Mouse (Mus musculus) CH12.LX (cell line): ENCODE data around the gene Lnx1. TPM values are rescaled to one million over a fixed set of nuclear protein-coding genes. Genes with fewer than 3 reads are reported as not detected.

Experiments
- DNase-seq: peaks from one replicate; pipeline ENCODE4 v3.0.0-alpha.2; 2013; ENCODE audit errors: extremely low read depth
- H3K27ac ChIP-seq: 2 replicates; pipeline ENCODE4 v1.5.1; 2012; ENCODE audit warnings: low read depth, mild to moderate bottlenecking, control low read depth, moderate library complexity; ENCODE audit not compliant: insufficient read depth
- H3K27me3 ChIP-seq: replicated peaks from 2 replicates; pipeline ENCODE3; 2012; ENCODE audit warnings: inconsistent platforms
- H3K36me3 ChIP-seq, 2 experiments: replicated peaks in 1 of 2; 2 replicates each; pipeline versions ENCODE3 to v1.6.1; 2012; ENCODE audit warnings: inconsistent platforms in 1 of 2, low read length in 1 of 2, mild to moderate bottlenecking in 1 of 2, mixed read lengths in 1 of 2, moderate library complexity in 1 of 2; ENCODE audit not compliant: control insufficient read depth in 1 of 2, insufficient read depth in 1 of 2
- H3K4me1 ChIP-seq, 2 experiments: 2 replicates each; pipeline ENCODE4 v1.6.1; 2012; ENCODE audit warnings: inconsistent platforms in 1 of 2, moderate library complexity in 1 of 2; ENCODE audit not compliant: insufficient read depth in 2 of 2, control insufficient read depth in 1 of 2
- H3K4me2 ChIP-seq: 2 replicates; pipeline ENCODE4 v1.6.1; 2012; ENCODE audit warnings: low read depth, mild to moderate bottlenecking, control low read depth; ENCODE audit not compliant: poor library complexity, insufficient read depth, severe bottlenecking
- H3K4me3 ChIP-seq, 3 experiments: fragments of 150-350 bp in 1 of 3; sonication (generic) in 1 of 3; replicated peaks in 1 of 3; 2 replicates each; pipeline versions ENCODE3 to v1.5.1; 2011 to 2012; ENCODE audit warnings: low read depth in 2 of 3, low read length in 2 of 3, mild to moderate bottlenecking in 2 of 3, moderate library complexity in 2 of 3, control low read depth in 1 of 3, improper control_type of control experiment in 1 of 3, inconsistent platforms in 1 of 3, mixed read lengths in 1 of 3; ENCODE audit not compliant: poor library complexity in 1 of 3
- H3K79me2 ChIP-seq: replicated peaks from 2 replicates; pipeline ENCODE4 v1.6.1; 2012; ENCODE audit warnings: mild to moderate bottlenecking, moderate library complexity; ENCODE audit not compliant: control insufficient read depth, poor library complexity, insufficient read depth, severe bottlenecking; ENCODE audit errors: extremely low read depth
- H3K9ac ChIP-seq: 2 replicates; pipeline ENCODE4 v1.6.1; 2012; ENCODE audit warnings: low read depth, mild to moderate bottlenecking, control low read depth, moderate library complexity; ENCODE audit not compliant: insufficient read depth
- H3K9me3 ChIP-seq: replicated peaks from 2 replicates; pipeline ENCODE3; 2012; ENCODE audit warnings: low read length, inconsistent platforms, mixed read lengths
- CHD1 ChIP-seq: IDR thresholded peaks from 2 replicates; pipeline ENCODE4 v1.6.1; 2012; ENCODE audit warnings: low read depth, low read length, improper control_type of control experiment, inconsistent platforms
- CHD2 ChIP-seq: IDR thresholded peaks from 2 replicates; pipeline ENCODE4 v1.6.1; 2011; ENCODE audit warnings: low read length, improper control_type of control experiment
- CTCF ChIP-seq, 2 experiments: IDR thresholded peaks in 1 of 2; conservative IDR thresholded peaks in 1 of 2; 2 replicates each; pipeline ENCODE4 v1.5.1; 2011 to 2012; ENCODE audit warnings: low read depth in 2 of 2, low read length in 2 of 2, improper control_type of control experiment in 1 of 2, inconsistent platforms in 1 of 2, mild to moderate bottlenecking in 1 of 2, moderate library complexity in 1 of 2
- E2F4 ChIP-seq: IDR thresholded peaks from 2 replicates; pipeline ENCODE4 v1.6.1; 2011; ENCODE audit warnings: low read depth, low read length, improper control_type of control experiment; ENCODE audit not compliant: insufficient replicate concordance
- ELF1 ChIP-seq: IDR thresholded peaks from 2 replicates; pipeline ENCODE4 v1.6.1; 2014; ENCODE audit warnings: low read depth, mild to moderate bottlenecking, inconsistent platforms, low read length, improper control_type of control experiment
- EP300 ChIP-seq: IDR thresholded peaks from 2 replicates; pipeline ENCODE4 v1.6.1; 2011; ENCODE audit warnings: low read length, improper control_type of control experiment
- GABPA ChIP-seq: IDR thresholded peaks from 2 replicates; pipeline ENCODE4 v1.6.1; 2012; ENCODE audit warnings: low read depth, low read length, improper control_type of control experiment, inconsistent platforms; ENCODE audit not compliant: insufficient replicate concordance
- HCFC1 ChIP-seq: IDR thresholded peaks from 2 replicates; pipeline ENCODE4 v1.6.1; 2012; ENCODE audit warnings: low read depth, mild to moderate bottlenecking, inconsistent platforms, low read length, improper control_type of control experiment
- JUN ChIP-seq: IDR thresholded peaks from 2 replicates; pipeline ENCODE4 v1.6.1; 2011; ENCODE audit warnings: low read depth, mild to moderate bottlenecking, low read length, improper control_type of control experiment, moderate library complexity; ENCODE audit not compliant: insufficient read depth
- JUND ChIP-seq: conservative IDR thresholded peaks from 2 replicates; pipeline ENCODE4 v1.6.1; 2011; ENCODE audit warnings: low read depth, low read length, improper control_type of control experiment
- MAFK ChIP-seq: IDR thresholded peaks from 2 replicates; pipeline ENCODE4 v1.6.1; 2011; ENCODE audit warnings: low read length, improper control_type of control experiment; ENCODE audit not compliant: insufficient replicate concordance
- MEF2A ChIP-seq: IDR thresholded peaks from 2 replicates; pipeline ENCODE4 v1.6.1; 2014; ENCODE audit warnings: low read depth, mild to moderate bottlenecking, inconsistent platforms, low read length, improper control_type of control experiment, borderline replicate concordance
- MYC ChIP-seq: IDR thresholded peaks from 2 replicates; pipeline ENCODE4 v1.6.1; 2011; ENCODE audit warnings: low read depth, mild to moderate bottlenecking, improper control_type of control experiment, low read length
- NELFE ChIP-seq: IDR thresholded peaks from 2 replicates; pipeline ENCODE4 v1.6.1; 2011; ENCODE audit warnings: low read depth, low read length, improper control_type of control experiment
- PAX5 ChIP-seq: IDR thresholded peaks from 2 replicates; pipeline ENCODE4 v1.6.1; 2012; ENCODE audit warnings: low read length, inconsistent platforms, mixed read lengths
- POLR2A ChIP-seq: IDR thresholded peaks from 2 replicates; pipeline ENCODE4 v1.6.1; 2011; ENCODE audit warnings: low read depth, mild to moderate bottlenecking, improper control_type of control experiment, low read length
- POLR2AphosphoS2 ChIP-seq: IDR thresholded peaks from 2 replicates; pipeline ENCODE4 v1.6.1; 2011; ENCODE audit warnings: low read depth, low read length, improper control_type of control experiment
- RCOR1 ChIP-seq: conservative IDR thresholded peaks from 2 replicates; pipeline ENCODE4 v1.6.1; 2012; ENCODE audit warnings: low read depth, mild to moderate bottlenecking, inconsistent platforms, low read length, improper control_type of control experiment
- UBTF ChIP-seq: IDR thresholded peaks from 2 replicates; pipeline ENCODE4 v1.6.1; 2012; ENCODE audit warnings: low read depth, mild to moderate bottlenecking, inconsistent platforms, low read length, improper control_type of control experiment, moderate library complexity
- USF2 ChIP-seq: conservative IDR thresholded peaks from 2 replicates; pipeline ENCODE4 v1.6.1; 2011; ENCODE audit warnings: low read depth, low read length, improper control_type of control experiment
- ZC3H11A ChIP-seq: IDR thresholded peaks from 2 replicates; pipeline ENCODE4 v1.6.1; 2012; ENCODE audit warnings: low read depth, mild to moderate bottlenecking, inconsistent platforms, low read length, improper control_type of control experiment
- ZKSCAN1 ChIP-seq: IDR thresholded peaks from 2 replicates; pipeline ENCODE4 v1.6.1; 2012; ENCODE audit warnings: low read depth, inconsistent platforms, low read length, improper control_type of control experiment, borderline replicate concordance
- dilution Hi-C: fragments of 300-500 bp; cut with MboI; formaldehyde crosslinking; loops from 2 replicates; pipeline ENCODE4 v1.14.3; 2020; ENCODE audit warnings: low sequenced_read_pairs; ENCODE audit not compliant: extremely low pct_unique_long_range_greater_than_20kb, extremely low pct_ligation_motif_present
- in situ Hi-C: fragments of 300-500 bp; cut with MboI; formaldehyde crosslinking; loops from 3 replicates; pipeline ENCODE4 v1.14.3; 2019; ENCODE audit warnings: low sequenced_read_pairs, low pct_ligation_motif_present, low pct_unique_long_range_greater_than_20kb, mixed read lengths
- polyA plus RNA-seq: library from polyadenylated mRNA; unstranded; fragments of >175 nt; gene quantifications from 2 replicates; pipeline ENCODE4 v1.2.1, GENCODE M21; 2012; ENCODE audit warnings: low read depth; ENCODE audit not compliant: insufficient read length
- total RNA-seq, 2 experiments: library from RNA; depleted of rRNA; stranded (reverse); fragments of 300-350 nt in 1 of 2; fragments of >200 nt in 1 of 2; gene quantifications; 2 replicates each; pipeline ENCODE4 v1.2.3; 2012 to 2014

Gene Lnx1
- total and polyA plus RNA-seq, 3 experiments = 0.08 to 0.26 (median 0.16) TPM

- DNase-seq = no peak
- no peaks in the 10 kb centered on the region for H3K27me3 ChIP-seq
- TF ChIP-seq E2F4 = no peak
- no peak for TF ChIP-seq GABPA
- TF ChIP-seq EP300 = no peak
- no peak for TF ChIP-seq CHD2
- no peak for TF ChIP-seq MYC
- no peak for TF ChIP-seq MEF2A
- no peak for TF ChIP-seq UBTF
- TF ChIP-seq RCOR1 = no peak
- no peak for TF ChIP-seq ZKSCAN1
- no peak for TF ChIP-seq POLR2AphosphoS2
- no peak for TF ChIP-seq POLR2A
- no peak for TF ChIP-seq USF2
- no peak for TF ChIP-seq NELFE
- no peak for TF ChIP-seq PAX5
- H3K4me1 ChIP-seq = 0 out of 4 replicates have a peak, but pooled peaks cover 0 to 3% of the 10 kb centered on the region in 2 experiments
- H3K9me3 ChIP-seq = no peaks in the 10 kb centered on the region
- H3K27ac ChIP-seq = no peak overlapping the region
- no peak overlapping the region for H3K4me3 ChIP-seq
- H3K36me3 ChIP-seq = no peaks in the 10 kb centered on the region
- in situ Hi-C loops = loop anchor here (25.0 kb wide), 1 partner anchor 522 kb away; the partner anchor contains the start of gene Pdgfra
- H3K4me2 ChIP-seq = no peak overlapping the region
- dilution Hi-C loops = no loop called here
- no peak overlapping the region for H3K9ac ChIP-seq
- no peaks in the 10 kb centered on the region for H3K79me2 ChIP-seq
Measured at GRCm38 (mm10) chr5:74640504-74640903, 62.2 kb downstream of the Lnx1 start.

GRCm38 (mm10) chr5:74639516-74639915 lies 63.2 kb downstream of the Lnx1 start:
- no peak for DNase-seq
- H3K4me2 ChIP-seq = no peak overlapping the region
- no peaks in the 10 kb centered on the region for H3K36me3 ChIP-seq
- no peak overlapping the region for H3K27ac ChIP-seq
- no peaks in the 10 kb centered on the region for H3K9me3 ChIP-seq
- no peaks in the 10 kb centered on the region for H3K27me3 ChIP-seq
- dilution Hi-C loops = no loop called here
- no peak overlapping the region for H3K4me3 ChIP-seq
- in situ Hi-C loops = loop anchor here (25.0 kb wide), 1 partner anchor 523 kb away; the partner anchor contains the start of gene Pdgfra
- H3K4me1 ChIP-seq = 0 out of 4 replicates have a peak, but pooled peaks cover 0 to 3% of the 10 kb centered on the region in 2 experiments
- H3K9ac ChIP-seq = no peak overlapping the region
- H3K79me2 ChIP-seq = no peaks in the 10 kb centered on the region
- TF ChIP-seq CTCF (conservative IDR thresholded peaks at IDR 0.05 in 1 of 2, IDR thresholded peaks at IDR 0.05 in 1 of 2; ENCODE audit: low read depth in 2 of 2, low read length in 2 of 2) (no peak), MYC (no peak), NELFE (no peak), HCFC1 (no peak), MEF2A (no peak), PAX5 (no peak), EP300 (no peak), CHD2 (no peak), ZC3H11A (no peak), JUND (no peak), USF2 (no peak), ELF1 (no peak), MAFK (no peak), JUN (no peak), CHD1 (no peak), RCOR1 (no peak)
